Mouse (Mus musculus): ENCODE results near the gene Nkx2-3. TPM values are rescaled to one million over a fixed set of nuclear protein-coding genes. Genes with fewer than 3 reads are reported as not detected.

Gene Nkx2-3
- 0.05 TPM in 1 of 2 replicates, not detected in the other for polyA plus RNA-seq (2012; rRNA removed)

GRCm38 (mm10) chr19:43612051-43612450 lies at the start of gene Nkx2-3:
Gene Nkx2-3, plus strand, starts transcription at chr19:43612325.
- no peak within 1 kb of the TSS for H3K4me3 ChIP-seq (replicated peaks; ENCODE audit: extremely low read depth, low read depth, low read length)
- no peak for TF ChIP-seq CTCF (IDR thresholded peaks at IDR 0.05; ENCODE audit: insufficient read depth, low read length)
- TF ChIP-seq POLR2A (IDR thresholded peaks at IDR 0.05; ENCODE audit: borderline replicate concordance, extremely low read depth, low read depth, low read length): no peak
- WGBS: 5% methylated on average over 24 of the region's 24 CpGs

GRCm38 (mm10) chr19:43563166-43563565 lies 49.0 kb upstream of the Nkx2-3 start:
- 22% methylated on average over 5 of the region's 5 CpGs for WGBS
- H3K4me3 ChIP-seq (replicated peaks; ENCODE audit: extremely low read depth, low read depth, low read length): no peak overlapping the region
- no peak for TF ChIP-seq POLR2A (IDR thresholded peaks at IDR 0.05; ENCODE audit: borderline replicate concordance, extremely low read depth, low read depth, low read length)
- no peak for TF ChIP-seq CTCF (IDR thresholded peaks at IDR 0.05; ENCODE audit: insufficient read depth, low read length)
- H3K4me1 ChIP-seq (ENCODE audit: control insufficient read depth, insufficient read depth, low read length): peaks cover 4% of the 10 kb centered on the region
- DNase-seq: no peak

More at GRCm38 (mm10) chr19:43612051-43612450, at the start of gene Nkx2-3:
- peak; percentile 17 for DNase-seq
- peaks cover 6% of the 10 kb centered on the region for H3K4me1 ChIP-seq (ENCODE audit: control insufficient read depth, insufficient read depth, low read length)

GRCm38 (mm10) chr19:43568298-43568697 lies 43.8 kb upstream of the Nkx2-3 start:
- H3K4me3 ChIP-seq (replicated peaks; ENCODE audit: extremely low read depth, low read depth, low read length): no peak overlapping the region
- DNase-seq: no peak
- peaks cover 4% of the 10 kb centered on the region for H3K4me1 ChIP-seq (ENCODE audit: control insufficient read depth, insufficient read depth, low read length)
- WGBS: 53% methylated on average over 9 of the region's 9 CpGs
- TF ChIP-seq CTCF (IDR thresholded peaks at IDR 0.05; ENCODE audit: insufficient read depth, low read length) (peak; percentile 19; the same call in 1 of the 2 replicates), POLR2A (IDR thresholded peaks at IDR 0.05; ENCODE audit: borderline replicate concordance, extremely low read depth, low read depth, low read length) (no peak)

DNA sequence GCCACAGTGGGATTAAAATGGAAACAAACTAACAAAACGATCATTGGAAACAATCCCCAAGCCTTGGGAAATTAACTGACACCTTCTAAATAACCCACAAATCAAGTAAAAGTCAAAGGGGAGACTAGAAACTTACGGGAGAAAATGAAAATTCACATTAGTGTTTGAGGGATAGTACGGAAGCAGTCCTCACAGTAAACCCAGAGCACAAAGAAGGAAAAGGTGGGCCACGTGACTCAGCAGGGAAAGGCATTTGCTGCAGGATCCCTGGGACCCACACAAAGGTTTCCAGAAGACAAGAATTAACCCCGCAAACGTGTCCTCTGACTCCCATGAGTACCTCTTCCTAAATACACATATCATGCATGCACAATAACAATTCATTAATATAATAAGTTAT lies 43.0 kb upstream of the Nkx2-3 start:
- Histone ChIP-seq H3K4me1 (ENCODE audit: control insufficient read depth, insufficient read depth, low read length) (no peaks in the 10 kb centered on the region; the same call in 1 of the 2 replicates), H3K4me3 (replicated peaks; ENCODE audit: extremely low read depth, low read depth, low read length) (no peak overlapping the region)
- WGBS: 62% methylated on average over 6 of the region's 6 CpGs
- DNase-seq: no peak
- no peak for TF ChIP-seq POLR2A (IDR thresholded peaks at IDR 0.05; ENCODE audit: borderline replicate concordance, extremely low read depth, low read depth, low read length)
- no peak for TF ChIP-seq CTCF (IDR thresholded peaks at IDR 0.05; ENCODE audit: insufficient read depth, low read length)

- peak; percentile 63 for DNase-seq
- Histone ChIP-seq H3K4me3 (replicated peaks; ENCODE audit: extremely low read depth, low read depth, low read length) (no peak overlapping the region), H3K4me1 (ENCODE audit: control insufficient read depth, insufficient read depth, low read length) (no peaks in the 10 kb centered on the region; the same call in 1 of the 2 replicates)
- TF ChIP-seq CTCF (IDR thresholded peaks at IDR 0.05; ENCODE audit: insufficient read depth, low read length) (peak; percentile 90), POLR2A (IDR thresholded peaks at IDR 0.05; ENCODE audit: borderline replicate concordance, extremely low read depth, low read depth, low read length) (no peak)
- 12% methylated on average over 32 of the region's 32 CpGs for WGBS
Observed at GRCm38 (mm10) chr19:43570831-43571790, 41.0 kb upstream of the Nkx2-3 start.

- H3K4me1 ChIP-seq (ENCODE audit: control insufficient read depth, insufficient read depth, low read length): peaks cover 4% of the 10 kb centered on the region; the same call in 1 of the 2 replicates
- TF ChIP-seq POLR2A (IDR thresholded peaks at IDR 0.05; ENCODE audit: borderline replicate concordance, extremely low read depth, low read depth, low read length) (no peak), CTCF (IDR thresholded peaks at IDR 0.05; ENCODE audit: insufficient read depth, low read length) (no peak)
- no peak overlapping the region for H3K4me3 ChIP-seq (replicated peaks; ENCODE audit: extremely low read depth, low read depth, low read length)
- DNase-seq: no peak
- WGBS: 77% methylated on average over 13 of the region's 13 CpGs
Observed at GRCm38 (mm10) chr19:43579081-43579796, 32.9 kb upstream of the Nkx2-3 start.

GRCm38 (mm10) chr19:43581185-43581584 lies 30.9 kb upstream of the Nkx2-3 start:
- WGBS: 45% methylated on average over 2 of the region's 2 CpGs
- peaks cover 8% of the 10 kb centered on the region for H3K4me1 ChIP-seq (ENCODE audit: control insufficient read depth, insufficient read depth, low read length)
- H3K4me3 ChIP-seq (replicated peaks; ENCODE audit: extremely low read depth, low read depth, low read length): no peak overlapping the region
- TF ChIP-seq POLR2A (IDR thresholded peaks at IDR 0.05; ENCODE audit: borderline replicate concordance, extremely low read depth, low read depth, low read length) (no peak), CTCF (IDR thresholded peaks at IDR 0.05; ENCODE audit: insufficient read depth, low read length) (no peak)
- DNase-seq: no peak

- no peak for TF ChIP-seq CTCF (IDR thresholded peaks at IDR 0.05; ENCODE audit: insufficient read depth, low read length)
- TF ChIP-seq POLR2A (IDR thresholded peaks at IDR 0.05; ENCODE audit: borderline replicate concordance, extremely low read depth, low read depth, low read length): no peak
- Histone ChIP-seq H3K4me1 (ENCODE audit: control insufficient read depth, insufficient read depth, low read length) (peaks cover 8% of the 10 kb centered on the region), H3K4me3 (replicated peaks; ENCODE audit: extremely low read depth, low read depth, low read length) (no peak overlapping the region)
- WGBS: 30% methylated on average over 4 of the region's 4 CpGs
- no peak for DNase-seq
Observed at GRCm38 (mm10) chr19:43583192-43583591, 28.9 kb upstream of the Nkx2-3 start.

- WGBS: 1% methylated on average over 17 of the region's 17 CpGs
- TF ChIP-seq CTCF (IDR thresholded peaks at IDR 0.05; ENCODE audit: insufficient read depth, low read length): no peak
- no peak for TF ChIP-seq POLR2A (IDR thresholded peaks at IDR 0.05; ENCODE audit: borderline replicate concordance, extremely low read depth, low read depth, low read length)
- H3K4me3 ChIP-seq (replicated peaks; ENCODE audit: extremely low read depth, low read depth, low read length): no peak overlapping the region
- DNase-seq: no peak
- H3K4me1 ChIP-seq (ENCODE audit: control insufficient read depth, insufficient read depth, low read length): peaks cover 8% of the 10 kb centered on the region
Observed at GRCm38 (mm10) chr19:43583595-43583994, 28.5 kb upstream of the Nkx2-3 start.

Measured in lung, adult 2 months (tissue).